8 mouse cellular contexts compared by ENCODE assay signal in the genomic region with DNA sequence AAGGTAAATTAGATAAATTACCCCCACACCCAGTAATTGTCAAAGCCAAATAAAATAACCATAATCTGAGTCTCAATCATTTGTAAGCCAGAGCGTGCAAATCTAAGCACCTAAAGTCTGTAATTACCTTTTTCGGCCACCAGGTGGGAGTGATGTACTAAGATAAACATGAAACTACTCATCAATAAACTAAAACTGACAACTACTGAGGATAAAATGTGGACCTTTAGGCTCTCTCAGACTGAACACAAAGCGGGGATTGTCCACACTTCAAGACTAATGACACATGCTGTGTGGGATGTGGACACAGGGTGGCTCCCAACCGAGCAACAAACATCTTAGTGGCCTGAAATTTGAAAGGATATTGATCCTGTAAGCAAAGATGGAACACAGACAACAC. TPM values are rescaled to one million over a fixed set of nuclear protein-coding genes. Genes with fewer than 3 reads are reported as not detected.
A peak's percentile ranks its signal among the peaks of the same experiment; 100 is the strongest.
DNase-seq lines count a peak whose midpoint lies in the region; ATAC-seq lines count a peak whose summit lies in the region.

No protein-coding gene starts in this region.

- no peak overlapping the region for H3K27ac ChIP-seq in midbrain, embryonic 11.5 days (ENCODE audit: low read depth, low read length)
- H3K27ac ChIP-seq in midbrain, embryonic 16.5 days (ENCODE audit: low read length): no peak overlapping the region

- no peak overlapping the region for H3K4me2 ChIP-seq in midbrain, embryonic 11.5 days
- H3K4me2 ChIP-seq in midbrain, embryonic 16.5 days (ENCODE audit: low read length): no peak overlapping the region

- no peaks in the 10 kb centered on the region for H3K27me3 ChIP-seq in midbrain, embryonic 11.5 days (ENCODE audit: control insufficient read depth, insufficient read depth, low read length)
- no peaks in the 10 kb centered on the region for H3K27me3 ChIP-seq in midbrain, embryonic 16.5 days (ENCODE audit: control insufficient read depth, insufficient read depth, low read depth, low read length)

- ATAC-seq in midbrain, embryonic 11.5 days (ENCODE audit: low FRiP score): peak; percentile 54; the same call in 1 of the 2 replicates
- no peak for ATAC-seq in midbrain, embryonic 16.5 days
- ATAC-seq in megakaryocyte-erythroid progenitor cell, adult 5-6 weeks (replicated peaks; ENCODE audit: low FRiP score, low TSS enrichment, poor library complexity, severe bottlenecking): peak; percentile 82

- DNase-seq in cerebellum, adult 8-10 months: peak; percentile 37
- no peak for DNase-seq in cerebellum, adult 11-12 months
- peak; percentile 95 for DNase-seq in midbrain, embryonic 11.5 days (ENCODE audit: low spot score, missing footprints)
- DNase-seq in cerebellum, postnatal 14 days: peak; percentile 66 to 69
- peak; percentile 27 to 32 for DNase-seq in kidney, postnatal 4 days
- no peak for DNase-seq in urinary bladder, postnatal 10 days (ENCODE audit: low spot score)

- no peak overlapping the region for H3K4me3 ChIP-seq in midbrain, embryonic 11.5 days (ENCODE audit: low read depth, low read length)
- no peak overlapping the region for H3K4me3 ChIP-seq in midbrain, embryonic 16.5 days (ENCODE audit: low read depth, low read length)

- H3K9ac ChIP-seq in midbrain, embryonic 11.5 days (ENCODE audit: low read length): no peak overlapping the region
- H3K9ac ChIP-seq in midbrain, embryonic 16.5 days (ENCODE audit: low read depth, low read length): no peak overlapping the region

- no peaks in the 10 kb centered on the region for H3K9me3 ChIP-seq in midbrain, embryonic 11.5 days (ENCODE audit: control insufficient read depth, low read length)
- H3K9me3 ChIP-seq in midbrain, embryonic 16.5 days (replicated peaks; ENCODE audit: control insufficient read depth, low read length, poor library complexity, severe bottlenecking): no peaks in the 10 kb centered on the region

- peaks cover 8% of the 10 kb centered on the region; the same call in 1 of the 2 replicates for H3K36me3 ChIP-seq in midbrain, embryonic 11.5 days (ENCODE audit: control insufficient read depth, insufficient read depth, low read length)
- peaks cover 21% of the 10 kb centered on the region for H3K36me3 ChIP-seq in midbrain, embryonic 16.5 days (ENCODE audit: control insufficient read depth, insufficient read depth, low read length)

- no peaks in the 10 kb centered on the region for H3K4me1 ChIP-seq in midbrain, embryonic 11.5 days (ENCODE audit: control insufficient read depth, insufficient read depth, low read length)
- H3K4me1 ChIP-seq in midbrain, embryonic 16.5 days (ENCODE audit: control insufficient read depth, insufficient read depth, low read length): no peaks in the 10 kb centered on the region

- 33% methylated on average over 4 of the region's 4 CpGs for WGBS in midbrain, embryonic 11.5 days
- WGBS in midbrain, embryonic 16.5 days: 28% methylated on average over 4 of the region's 4 CpGs

RNA-seq across cellular contexts. Expression of a gene that starts 14.4 kb away (rescaled TPM):
- polyA plus RNA-seq in midbrain, embryonic 11.5 days (2014; fragmentation: Nextera tagmentation; extraction: Ambion mirVana): 36.1 and 36.7 TPM in 2 replicates
- polyA plus RNA-seq in midbrain, embryonic 16.5 days (2015; fragmentation: Nextera tagmentation; extraction: Ambion mirVana): 48.5 and 49.6 TPM in 2 replicates
- 25.1 and 27.4 TPM in 2 replicates for total RNA-seq in megakaryocyte-erythroid progenitor cell, adult 5-6 weeks (2014; fragmentation: Nextera tagmentation)
- 17.7 and 37.2 TPM in 2 replicates for total RNA-seq in megakaryocyte-erythroid progenitor cell, adult 5-6 weeks (2017)

Comparison
In these comparisons a context has a peak if more than half of its experiments do, and no peak if none do; other contexts are left out.
1. DNase-seq: peak in cerebellum, adult 8-10 months (single experiment), midbrain, embryonic 11.5 days (single experiment), cerebellum, postnatal 14 days (2 of 2) and kidney, postnatal 4 days (2 of 2); none in cerebellum, adult 11-12 months (single experiment) and urinary bladder, postnatal 10 days (single experiment).